Mouse (Mus musculus) adrenal gland, postnatal 25 days (tissue): ENCODE measurements around the gene Faap20. TPM values are rescaled to one million over a fixed set of nuclear protein-coding genes. Genes with fewer than 3 reads are reported as not detected.
"Not testable (repeated sequence)": the region's sequence is repeated elsewhere in the genome, so short reads cannot be mapped to it uniquely, and the experiment has no call there.

Experiments used
- DNase-seq: peaks from one replicate; pipeline ENCODE4 v3.0.0; 2021; ENCODE audit warnings: mixed read lengths
- total RNA-seq: library from RNA; stranded (reverse); gene quantifications from 2 replicates; pipeline ENCODE4 v1.2.3, GENCODE M21; 2021

Faap20 gene
- total RNA-seq, 1 experiment from 2014 or later: 55.2 TPM

DNA sequence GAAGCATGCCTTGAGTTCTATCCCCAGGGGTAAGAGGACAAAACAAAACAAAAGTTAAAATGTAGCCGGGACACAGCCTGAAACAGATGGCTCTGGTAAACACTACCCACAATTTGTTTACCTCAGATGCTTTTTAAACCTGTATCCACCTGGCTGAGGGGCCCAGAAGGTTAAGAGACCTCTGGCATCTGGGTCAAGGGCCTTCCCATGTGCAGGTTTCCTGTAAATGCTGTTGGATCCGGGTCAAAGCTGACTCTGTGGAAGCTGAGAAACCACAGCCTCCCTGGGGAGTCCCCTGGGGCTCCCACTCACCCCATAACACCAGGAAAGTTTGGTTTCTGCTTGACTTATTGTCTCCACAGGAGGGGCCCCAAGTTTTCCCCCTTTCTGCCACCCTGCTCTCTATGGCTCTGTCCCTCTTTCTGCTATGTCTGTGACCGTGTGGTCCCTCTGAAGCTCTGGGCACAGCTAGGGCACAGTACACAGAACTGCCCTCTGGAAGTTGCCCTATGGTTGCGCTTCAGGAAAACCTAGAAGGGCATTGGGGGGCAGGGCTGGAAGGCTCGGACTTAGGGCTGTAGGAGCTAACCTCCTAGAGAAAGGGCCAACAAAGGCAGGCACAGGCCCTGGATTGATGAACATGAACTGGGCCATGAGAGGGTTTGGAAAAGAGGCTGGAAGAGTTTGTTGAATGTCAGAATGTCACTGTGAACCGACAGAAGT is 3.7 kb upstream of the Faap20 start:
- DNase-seq: no peak

DNA sequence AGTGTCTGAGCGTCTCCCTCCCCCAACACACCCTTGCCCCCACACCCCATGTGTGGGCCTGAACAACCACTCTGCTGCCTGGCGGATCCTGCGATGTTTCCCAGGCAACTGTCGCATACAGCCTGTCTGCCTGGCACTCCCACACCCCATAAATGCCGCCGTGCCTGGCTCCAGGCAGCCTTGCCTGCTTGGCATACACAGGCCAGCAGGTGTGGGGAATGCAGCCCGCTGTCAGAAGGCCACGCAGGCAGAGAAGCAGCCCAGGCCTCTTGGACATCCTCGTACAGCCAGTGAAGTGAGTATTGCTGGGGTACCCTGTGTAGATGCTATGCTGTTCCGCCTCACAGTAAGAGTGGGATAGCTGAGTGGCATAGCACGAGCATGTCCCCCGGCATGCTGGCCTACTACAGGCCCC is 2.9 kb upstream of the Faap20 start:
- no peak for DNase-seq

DNA sequence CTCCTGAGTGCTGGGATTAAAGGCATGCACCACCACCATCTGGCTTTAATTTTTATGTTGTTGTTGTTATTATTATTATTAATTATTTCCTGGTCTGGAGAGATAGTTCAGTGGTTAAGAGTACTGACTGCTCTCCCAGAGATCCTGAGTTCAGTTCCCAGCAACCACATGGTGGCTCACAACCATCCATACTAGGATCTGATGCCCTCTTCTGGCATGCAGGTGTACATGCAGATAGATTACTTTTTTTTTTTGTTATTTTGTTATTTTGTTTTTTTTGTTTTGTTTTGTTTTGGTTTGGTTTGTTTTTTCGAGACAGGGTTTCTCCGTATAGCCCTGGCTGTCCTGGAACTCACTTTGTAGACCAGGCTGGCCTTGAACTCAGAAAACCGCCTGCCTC is 1.5 kb upstream of the Faap20 start:
- not testable (repeated sequence) for DNase-seq

DNA sequence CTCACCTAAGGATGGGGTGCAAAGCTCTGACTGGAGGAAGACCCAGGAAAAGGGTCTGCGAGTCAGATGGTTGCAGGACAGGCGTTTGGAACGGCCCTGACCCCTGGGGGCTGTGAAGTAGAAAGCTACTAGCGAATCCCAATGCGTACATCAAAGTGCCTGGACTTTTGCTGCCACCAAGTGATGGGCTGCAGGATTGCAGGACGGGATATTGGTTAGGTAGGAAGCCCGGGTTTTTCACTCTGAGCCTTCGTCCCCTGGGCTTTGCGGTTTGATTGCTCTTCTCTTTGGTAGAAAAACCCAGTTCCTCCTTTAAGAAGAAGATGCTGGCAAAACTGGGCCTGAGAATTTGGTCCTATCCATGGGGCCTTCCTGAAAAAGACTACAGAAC is 350 bp upstream of the Faap20 start:
- DNase-seq: peak; percentile 88

DNA sequence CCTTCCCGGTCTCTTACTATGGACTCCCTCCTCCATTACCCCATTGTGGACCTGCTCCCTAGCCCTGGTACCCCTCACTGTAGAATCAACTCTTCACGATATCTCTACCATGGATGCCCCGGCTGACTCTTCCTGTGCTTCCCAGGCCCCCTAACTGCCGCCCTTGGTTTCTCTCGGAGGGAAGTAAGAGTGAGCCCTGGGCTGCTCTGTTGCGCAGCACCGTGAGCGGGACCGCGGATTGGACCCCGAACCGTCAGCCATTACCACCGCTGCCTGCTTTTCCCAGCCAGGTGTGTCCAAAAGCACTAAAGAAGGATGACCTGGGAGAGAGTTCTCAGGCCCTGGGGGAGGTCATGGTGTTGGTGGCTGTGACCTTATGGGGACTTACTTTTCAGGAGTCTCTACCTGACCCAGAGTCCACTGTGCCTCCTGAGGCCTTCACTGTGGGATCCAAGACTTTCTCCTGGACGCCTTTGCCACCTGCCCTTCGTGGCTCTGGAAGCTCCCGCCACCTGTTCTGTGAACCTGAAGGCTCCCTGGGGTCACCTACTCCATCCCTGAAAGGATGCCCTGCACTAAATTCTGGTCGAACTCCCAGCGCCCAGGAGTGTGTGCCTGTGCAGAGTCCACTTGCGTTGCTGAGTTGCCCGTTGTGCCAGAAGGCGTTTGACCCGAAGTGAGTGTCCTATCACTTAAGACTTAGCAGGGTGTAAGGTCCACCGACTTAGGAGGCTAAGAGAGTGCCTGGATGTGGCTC is 937 bp downstream of the Faap20 start:
- no peak for DNase-seq

DNA sequence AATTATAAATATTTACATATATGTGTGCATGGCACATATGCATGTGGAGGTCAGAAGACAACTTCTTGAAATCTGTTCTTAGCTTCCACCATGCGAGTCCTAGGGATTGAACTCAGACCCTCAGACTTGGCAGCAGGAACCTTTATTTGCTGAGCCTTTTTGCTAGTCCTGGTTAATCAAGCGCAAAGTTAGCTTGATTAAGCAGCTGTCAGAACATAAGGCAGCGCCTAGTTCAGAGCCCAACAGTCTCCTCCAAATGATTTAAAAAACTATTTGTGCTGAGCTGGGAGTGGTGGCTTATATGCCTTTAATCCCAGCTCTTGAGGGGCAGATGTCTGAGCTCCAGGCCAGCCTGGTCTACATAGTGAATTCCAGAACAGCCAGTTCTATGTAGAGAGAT is 1.5 kb downstream of the Faap20 start:
- DNase-seq: no peak

DNA sequence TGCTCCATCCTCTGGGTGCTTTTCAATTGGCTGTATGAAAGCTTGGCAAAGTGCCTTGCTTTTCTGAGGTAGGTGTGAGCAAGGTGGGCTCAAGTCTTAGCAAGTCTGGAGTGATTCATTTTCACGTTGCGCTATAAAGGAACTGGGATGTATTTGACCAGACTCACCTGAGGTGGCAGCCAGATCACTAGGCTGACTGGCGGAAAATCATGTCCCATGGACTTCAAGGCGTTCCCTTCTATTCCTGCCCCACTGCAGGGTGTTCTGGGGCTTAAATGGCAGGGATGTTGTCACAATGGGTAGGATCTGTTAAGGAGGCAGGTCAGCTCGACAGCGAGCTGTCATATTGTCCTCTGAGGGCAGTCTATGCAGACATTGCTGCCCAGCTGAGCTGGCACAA is 2.7 kb downstream of the Faap20 start:
- DNase-seq: no peak

DNA sequence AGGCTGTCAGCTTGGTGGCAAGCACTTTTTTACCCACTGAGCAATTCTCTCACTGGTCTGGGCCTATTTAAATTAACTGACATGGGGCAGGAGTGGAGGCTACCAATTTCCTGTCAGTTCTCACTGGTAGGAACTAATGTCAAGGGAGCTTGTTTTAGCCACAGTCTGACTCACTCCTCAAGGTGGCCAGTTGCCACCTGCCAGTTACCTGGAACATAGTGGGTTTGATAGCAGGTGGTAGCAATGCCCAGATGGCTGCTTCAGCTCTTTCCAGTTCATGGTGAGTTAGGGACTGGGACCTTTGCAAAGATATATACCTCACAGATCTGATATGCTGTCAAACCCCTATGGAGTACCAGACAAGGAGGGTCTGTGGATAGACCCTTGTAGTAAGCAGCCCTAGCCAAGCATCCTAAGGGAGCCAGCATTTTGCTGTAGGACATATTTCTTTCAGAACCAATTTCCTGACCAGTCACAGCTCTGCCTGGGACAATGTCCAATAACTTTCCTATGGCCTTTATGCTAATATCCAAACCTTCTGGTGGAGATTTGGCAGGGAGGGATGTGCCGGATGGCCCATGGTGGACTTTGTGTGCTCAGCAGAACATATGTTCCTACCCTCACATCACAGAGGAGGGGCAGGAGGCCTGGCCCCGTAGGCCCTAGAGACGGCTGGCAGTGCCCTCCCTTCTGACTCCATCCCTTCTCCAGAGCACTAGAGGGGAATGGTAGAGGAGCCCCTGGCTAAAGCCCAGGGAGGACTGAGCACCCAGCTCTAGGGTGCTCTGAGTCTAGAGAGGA is 15.1 kb downstream of the Faap20 start:
- no peak for DNase-seq

DNA sequence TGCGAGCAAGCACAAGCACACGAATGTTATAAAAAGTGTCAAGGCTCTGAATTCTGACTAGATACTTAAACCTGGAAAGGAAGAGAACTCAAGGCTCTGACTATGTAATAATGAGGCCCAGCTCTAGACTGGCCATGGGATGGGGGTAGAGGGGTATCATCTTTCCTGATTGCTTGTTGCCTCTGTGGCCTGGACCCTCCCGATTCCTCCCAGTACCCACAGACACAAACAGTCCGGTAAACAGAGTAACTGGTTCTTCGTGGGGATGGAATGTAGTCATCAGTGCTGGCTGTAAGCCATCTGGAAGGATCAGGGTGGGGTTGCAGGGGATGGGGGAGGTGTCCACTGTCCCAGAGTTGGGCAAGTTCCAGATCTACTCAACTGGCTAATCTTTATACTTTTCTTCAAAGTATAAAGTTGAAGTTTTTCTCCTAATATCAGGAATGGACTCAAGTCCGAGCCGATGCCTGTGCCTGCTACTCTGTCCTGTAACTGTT is 17.5 kb downstream of the Faap20 start:
- no peak for DNase-seq

DNA sequence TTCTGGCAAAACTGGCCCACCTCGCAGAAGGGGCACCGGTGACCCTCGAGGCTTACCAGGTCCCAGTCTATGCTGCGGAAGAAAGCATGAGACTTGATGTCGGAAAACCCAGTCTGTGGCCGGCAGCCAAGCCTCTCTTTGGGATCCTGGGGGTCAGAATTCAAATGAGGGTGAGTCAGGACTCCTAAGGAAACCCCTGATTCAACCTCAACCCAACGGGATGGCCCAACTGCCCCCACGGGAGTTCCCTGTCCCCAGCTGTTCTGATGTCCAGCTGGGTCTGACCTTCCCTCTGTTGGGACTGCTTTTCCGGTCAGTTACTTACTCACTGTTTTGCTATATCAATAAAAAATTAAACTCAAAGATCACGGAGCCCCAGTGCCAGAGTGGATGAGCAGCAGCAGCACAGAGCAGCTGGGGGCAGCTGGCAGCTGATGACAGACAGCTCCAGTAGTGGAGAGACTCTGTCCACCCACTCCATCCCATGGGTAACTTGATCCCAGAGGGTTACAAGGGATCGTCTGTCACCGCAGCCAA is 18.1 kb downstream of the Faap20 start:
- DNase-seq: no peak

DNA sequence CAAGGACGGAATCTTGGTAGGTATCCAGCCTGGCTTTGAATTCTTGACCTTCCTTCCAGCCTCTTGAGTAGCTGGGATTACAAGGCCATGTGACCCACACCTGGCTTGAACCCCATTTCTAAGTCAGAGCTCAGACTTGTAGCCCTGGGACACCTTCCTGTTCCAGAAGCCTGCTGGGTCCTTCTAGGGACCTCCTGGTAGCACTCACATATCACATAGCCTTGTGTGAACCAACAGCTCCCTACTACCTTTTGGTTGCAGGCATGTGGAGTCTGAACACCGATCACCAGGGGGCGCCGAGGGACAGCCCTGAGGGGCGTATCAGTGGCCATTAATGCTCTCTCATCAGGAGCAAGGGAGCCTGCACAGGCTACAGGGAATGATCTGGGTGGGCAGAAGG is 18.8 kb downstream of the Faap20 start:
- DNase-seq: peak; percentile 79

DNA sequence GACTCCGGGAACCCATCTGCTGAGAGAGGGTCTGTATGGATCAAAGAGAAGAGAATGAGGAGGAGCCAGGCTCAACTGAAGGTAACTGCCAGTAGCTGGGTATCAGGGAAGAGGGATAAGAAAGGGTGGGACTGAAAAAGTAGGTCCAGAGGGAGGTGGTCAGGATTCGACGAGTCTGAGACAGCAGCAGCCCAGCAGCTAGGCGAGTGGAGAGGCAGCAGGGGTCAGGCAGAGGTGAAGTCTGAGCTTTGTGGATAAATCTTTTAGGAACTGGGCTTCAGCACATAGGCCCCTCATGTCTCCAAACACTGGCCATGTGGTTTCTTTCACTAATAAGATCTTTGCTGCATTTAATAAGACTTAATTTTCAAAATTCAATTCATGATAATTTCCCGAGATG is 24.8 kb downstream of the Faap20 start:
- no peak for DNase-seq

DNA sequence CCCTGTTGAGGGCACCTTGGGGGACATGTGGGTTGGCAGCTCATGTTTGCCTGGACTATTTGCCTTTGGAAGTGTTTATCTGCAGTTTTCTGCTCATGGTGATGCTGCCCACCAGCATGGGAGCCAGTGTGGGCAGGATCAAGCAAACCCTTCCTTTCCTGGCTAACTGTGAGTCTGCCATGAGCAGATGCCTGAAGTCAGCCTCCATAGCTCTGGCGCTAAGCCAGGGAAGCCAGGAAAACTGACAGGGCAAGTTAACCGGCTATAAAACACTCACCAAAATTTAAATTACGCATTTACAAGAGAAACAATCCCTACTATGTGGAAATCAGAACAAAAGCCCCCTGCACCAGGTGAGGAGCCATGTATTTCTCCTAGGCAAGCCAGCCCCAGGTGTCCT is 25.2 kb downstream of the Faap20 start:
- DNase-seq: no peak

DNA sequence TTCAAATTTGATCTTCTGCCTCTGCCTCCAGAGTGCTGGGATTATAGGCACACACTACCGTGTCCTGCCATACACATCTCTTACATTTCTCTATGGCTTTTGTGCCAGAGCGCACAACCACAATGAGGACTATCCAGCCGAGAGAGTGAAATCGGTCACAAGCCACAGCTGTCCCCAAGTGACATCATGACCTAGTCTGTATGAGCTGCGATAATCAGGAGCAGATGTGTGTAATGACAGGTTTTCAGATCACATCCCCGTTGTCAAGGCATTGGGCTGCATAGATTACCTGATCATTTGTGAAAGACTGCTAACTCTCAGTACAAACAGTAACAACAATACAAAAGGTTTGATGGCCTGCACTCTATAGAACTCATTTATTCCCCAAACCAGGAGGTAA is 28.4 kb downstream of the Faap20 start:
- no peak for DNase-seq

DNA sequence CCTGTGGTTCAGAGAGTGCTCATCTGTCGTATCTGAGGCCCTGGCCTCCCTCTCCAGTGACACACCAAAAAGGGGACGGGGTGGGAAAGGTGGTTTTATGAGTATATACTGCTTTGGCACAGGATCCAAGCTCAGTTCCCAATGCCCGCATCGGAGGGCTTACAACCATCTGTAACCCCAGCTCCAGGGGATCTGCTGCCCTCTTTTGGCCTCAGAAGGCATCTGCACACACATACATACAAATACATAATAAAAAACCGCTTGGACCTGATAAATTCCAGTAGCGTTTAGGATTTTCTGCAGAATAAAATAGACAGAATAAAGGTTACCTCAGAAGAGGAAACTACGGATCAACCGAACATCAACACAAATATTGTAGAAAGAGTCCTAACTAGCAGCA is 29.5 kb downstream of the Faap20 start:
- no peak for DNase-seq

DNA sequence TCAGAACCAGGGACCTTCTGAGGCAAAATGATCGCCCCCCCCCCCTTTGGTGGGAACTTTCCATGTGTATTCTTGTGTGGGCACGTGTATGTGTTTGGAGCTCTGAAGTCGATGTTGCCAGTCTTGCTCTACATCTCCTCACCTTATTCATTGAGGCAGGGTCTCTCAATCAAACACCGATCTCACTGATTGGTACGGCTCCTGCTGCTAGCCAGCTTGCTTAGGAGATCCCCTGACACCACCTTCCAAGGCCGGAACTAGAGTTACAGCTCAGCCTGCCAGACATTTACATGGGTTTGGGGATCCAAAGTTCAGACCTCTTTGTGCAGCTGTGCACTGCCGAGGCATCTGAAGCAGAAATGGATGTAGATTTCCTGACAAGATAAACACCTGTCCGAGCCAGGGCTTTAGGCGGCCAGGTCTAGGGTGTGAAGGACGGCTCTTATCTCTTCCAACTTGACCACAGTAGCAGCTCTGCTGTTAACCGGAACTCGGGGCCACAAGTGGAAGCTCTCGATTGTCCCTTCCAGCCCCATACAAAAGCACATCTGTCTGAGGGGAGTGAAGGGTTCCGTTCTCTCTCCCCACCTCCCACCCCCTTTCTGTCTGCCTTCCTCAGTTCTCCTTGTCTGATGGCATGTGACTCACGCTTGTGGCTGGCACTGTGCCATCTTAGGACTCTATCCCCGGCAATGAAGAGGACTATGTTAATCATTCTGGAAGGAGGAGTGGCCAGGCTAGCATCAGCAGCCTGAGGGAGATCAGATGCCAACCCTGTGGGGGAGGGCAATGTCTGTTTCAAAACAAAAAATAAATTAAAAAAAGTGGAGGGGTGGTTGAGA is 30.5 kb downstream of the Faap20 start:
- DNase-seq: peak; percentile 71

DNA sequence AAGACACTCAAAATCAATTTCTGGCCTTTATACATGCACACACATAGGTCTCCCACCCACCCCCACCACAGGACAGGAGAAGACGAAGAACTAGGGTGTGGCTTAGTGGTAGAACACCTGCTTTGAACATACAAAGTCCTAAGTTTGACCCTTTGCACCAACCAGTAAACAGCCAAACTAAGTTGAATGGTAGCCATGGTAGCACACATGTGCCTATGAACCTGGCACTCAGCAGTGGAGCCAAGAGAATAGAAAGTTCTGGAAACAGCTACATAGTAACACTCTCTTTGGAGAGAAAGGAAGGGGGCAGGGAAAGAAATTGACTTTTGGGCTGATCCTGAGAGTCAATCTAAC is 31.1 kb downstream of the Faap20 start:
- no peak for DNase-seq

DNA sequence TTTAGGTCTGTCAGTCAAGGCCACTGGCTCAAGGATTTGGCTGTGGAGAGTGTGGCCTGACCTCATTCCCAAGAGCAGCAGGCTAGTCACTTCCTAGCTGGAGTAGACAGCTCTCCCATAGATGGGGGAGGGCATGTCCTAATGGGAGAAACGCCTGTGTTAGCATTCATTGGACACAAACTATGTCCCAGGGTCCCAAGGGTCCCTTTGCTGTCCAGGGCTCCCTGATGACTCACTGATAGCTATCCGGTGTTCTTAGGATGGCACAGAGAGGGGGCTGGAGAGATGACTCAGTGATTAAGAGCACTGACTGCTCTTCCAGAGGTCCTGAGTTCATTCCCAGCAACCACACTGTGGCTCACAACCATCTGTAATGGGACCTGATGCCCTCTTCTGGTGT is 31.6 kb downstream of the Faap20 start:
- no peak for DNase-seq

DNA sequence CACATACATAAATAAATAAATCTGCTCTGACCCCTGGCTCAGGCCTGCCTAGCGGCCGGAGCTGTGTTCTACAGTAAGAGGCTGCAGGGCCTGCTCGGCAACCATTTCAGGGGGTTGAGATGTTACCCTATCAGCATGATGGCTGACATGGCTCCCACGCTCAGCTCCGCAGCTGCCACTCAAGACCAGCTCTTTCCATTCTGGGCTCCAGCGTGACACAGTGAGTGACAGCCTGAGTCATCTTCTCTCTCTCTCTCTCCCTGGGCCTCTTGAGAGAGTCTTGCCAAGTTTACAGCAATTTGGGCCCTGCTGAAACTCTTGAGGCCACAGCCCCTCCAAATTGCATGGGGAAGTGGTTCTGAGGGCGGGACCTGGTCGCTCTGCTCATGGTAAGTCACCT is 32.0 kb downstream of the Faap20 start:
- peak; percentile 14 for DNase-seq

DNA sequence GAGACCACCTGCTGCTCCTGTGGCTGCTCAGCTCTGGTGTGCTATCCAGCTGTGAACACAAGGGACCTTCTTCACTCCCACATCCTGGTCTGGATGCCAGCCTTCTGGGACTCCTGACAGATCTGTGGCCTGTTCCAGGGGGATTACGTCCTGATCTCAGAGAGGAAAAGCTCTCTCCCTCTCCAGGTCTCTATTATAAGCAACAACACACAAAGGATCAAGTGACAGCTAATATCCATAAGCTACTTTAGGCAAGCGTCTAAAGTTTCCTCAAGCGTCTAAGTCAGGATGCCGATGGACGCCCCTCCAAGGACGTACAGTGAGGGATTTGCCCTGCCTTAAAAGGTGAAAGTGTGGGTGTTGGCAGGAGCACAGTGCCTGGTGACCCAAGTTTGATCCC is 32.6 kb downstream of the Faap20 start:
- DNase-seq: no peak

DNA sequence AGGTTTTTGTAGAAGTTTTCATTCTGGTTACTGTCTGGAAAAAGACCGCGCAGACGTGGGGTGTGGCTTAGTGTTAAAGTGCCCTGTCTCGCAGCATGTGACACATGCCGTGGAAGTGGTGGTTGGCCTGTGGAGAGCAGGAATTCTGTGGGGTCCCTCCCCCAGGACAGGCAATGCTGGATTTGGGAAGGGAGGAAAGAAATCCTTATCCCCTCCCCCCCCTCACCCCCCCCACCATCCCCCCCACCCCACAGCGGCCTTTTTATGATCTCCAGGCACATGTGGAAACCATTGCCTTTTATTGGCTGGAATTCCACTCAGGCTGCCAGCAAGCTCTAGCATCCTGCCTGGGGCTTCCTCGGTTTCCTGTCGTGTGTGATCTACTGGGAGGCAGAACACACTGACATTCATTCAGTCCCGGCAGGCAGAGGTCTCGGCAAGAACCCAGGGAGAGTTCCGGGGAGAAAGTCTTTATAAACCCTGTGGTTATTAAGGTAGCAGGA is 33.5 kb downstream of the Faap20 start:
- DNase-seq: no peak

DNA sequence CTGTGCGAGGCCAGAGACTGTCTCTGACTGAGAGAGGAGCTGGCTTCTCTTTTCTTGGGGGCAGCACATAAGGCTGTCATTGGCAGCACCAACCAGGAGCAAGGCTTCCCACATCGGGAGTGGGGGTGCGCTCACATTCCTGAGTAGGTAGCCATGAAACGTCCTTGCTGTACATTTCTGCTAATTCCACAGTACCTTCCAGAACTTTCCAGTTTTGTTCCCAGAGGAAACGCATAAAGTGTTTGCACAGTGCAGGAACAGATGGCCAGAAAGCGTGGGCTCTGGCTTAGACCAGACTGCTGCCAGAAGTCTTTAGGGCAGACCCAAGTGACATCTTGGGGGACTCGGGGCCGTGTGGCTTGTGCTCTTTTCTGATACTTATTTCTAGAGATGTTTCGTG is 34.0 kb downstream of the Faap20 start:
- no peak for DNase-seq
